Mouse (Mus musculus) lung, adult 2 months (tissue): ENCODE data around the gene Fbln1. TPM values are rescaled to one million over a fixed set of nuclear protein-coding genes. Genes with fewer than 3 reads are reported as not detected.

Source experiments
- DNase-seq: peaks from one replicate; pipeline ENCODE4 v3.0.0; 2022
- H3K4me1 ChIP-seq: fragments of 200-500 bp; 2 replicates; pipeline ENCODE4 v1.6.1; 2011; ENCODE audit warnings: low read length; ENCODE audit not compliant: control insufficient read depth, insufficient read depth
- H3K4me3 ChIP-seq: fragments of 200-500 bp; replicated peaks from 2 replicates; pipeline ENCODE3; 2011; ENCODE audit warnings: low read depth, mild to moderate bottlenecking, control low read depth, low read length; ENCODE audit errors: extremely low read depth
- CTCF ChIP-seq: fragments of 200-500 bp; IDR thresholded peaks from 2 replicates; pipeline ENCODE4 v1.5.1; 2011; ENCODE audit warnings: mild to moderate bottlenecking, low read length, control low read depth; ENCODE audit not compliant: insufficient read depth
- POLR2A ChIP-seq: fragments of 200-500 bp; IDR thresholded peaks from 2 replicates; pipeline ENCODE4 v1.6.1; 2011; ENCODE audit warnings: low read depth, mild to moderate bottlenecking, control low read depth, low read length, borderline replicate concordance; ENCODE audit errors: extremely low read depth
- WGBS: fragments of 180-500 bp; shearing (Covaris S2); methylation state at CpG from one replicate; pipeline ENCODE4 v1.1.7; 2018; 5-methylcytosine and 5-hydroxymethylcytosine counted together
- polyA plus RNA-seq: library from polyadenylated mRNA; depleted of rRNA; stranded (reverse); fragments of >200 nt; gene quantifications from 2 replicates; pipeline ENCODE4 v1.2.3, GENCODE M21; 2012; rRNA removed

Gene Fbln1
- polyA plus RNA-seq: 116 and 137 TPM in 2 replicates

- 3% methylated on average over 64 of the region's 64 CpGs for WGBS
- H3K4me3 ChIP-seq: peak within 1 kb of the TSS; percentile 21
- DNase-seq: peak; percentile 44
- TF ChIP-seq CTCF: no peak
- no peak for TF ChIP-seq POLR2A
- no peaks in the 10 kb centered on the region for H3K4me1 ChIP-seq
Observed at GRCm38 (mm10) chr15:85205792-85206702, at the start of gene Fbln1. Gene Fbln1, plus strand, starts transcription at chr15:85205949.

GRCm38 (mm10) chr15:85156198-85156597, 49.6 kb upstream of the Fbln1 start:
- no peak for DNase-seq
- 55% methylated on average over 4 of the region's 4 CpGs for whole genome bisulfite sequencing
- no peak overlapping the region for H3K4me3 ChIP-seq
- no peaks in the 10 kb centered on the region for H3K4me1 ChIP-seq
- no peak for TF ChIP-seq CTCF
- no peak for TF ChIP-seq POLR2A

DNA sequence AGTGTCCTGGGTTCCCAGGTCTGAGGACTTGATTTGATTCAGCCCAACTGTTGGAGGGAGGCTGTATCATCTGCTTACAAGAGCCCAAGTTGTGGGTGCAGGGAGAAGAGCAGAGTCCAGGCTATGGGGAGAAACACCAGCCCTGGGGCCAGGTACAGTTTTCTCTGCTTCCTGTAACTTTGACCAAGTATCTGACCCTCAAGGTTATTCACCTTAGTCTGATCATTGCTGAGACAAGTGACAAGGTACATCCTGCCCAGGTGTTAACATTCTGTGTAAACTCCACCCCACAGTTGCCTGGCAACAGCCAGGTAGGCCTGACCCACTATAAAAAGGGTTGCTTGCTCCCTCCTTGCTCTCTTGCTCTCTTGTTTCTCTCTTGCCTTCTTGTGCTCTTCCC, 44.3 kb upstream of the Fbln1 start:
- Histone ChIP-seq H3K4me3 (no peak overlapping the region), H3K4me1 (no peaks in the 10 kb centered on the region)
- DNase-seq: no peak
- TF ChIP-seq CTCF: no peak
- no peak for TF ChIP-seq POLR2A

GRCm38 (mm10) chr15:85162693-85163663, 42.8 kb upstream of the Fbln1 start:
- Histone ChIP-seq H3K4me1 (no peaks in the 10 kb centered on the region), H3K4me3 (no peak overlapping the region)
- DNase-seq: no peak
- 43% methylated on average over 21 of the region's 21 CpGs for WGBS
- TF ChIP-seq POLR2A: no peak
- TF ChIP-seq CTCF: no peak

GRCm38 (mm10) chr15:85166433-85166933, 39.3 kb upstream of the Fbln1 start:
- DNase-seq: no peak
- 48% methylated on average over 11 of the region's 11 CpGs for WGBS
- no peaks in the 10 kb centered on the region for H3K4me1 ChIP-seq
- H3K4me3 ChIP-seq: no peak overlapping the region
- TF ChIP-seq POLR2A (no peak), CTCF (no peak)

DNA sequence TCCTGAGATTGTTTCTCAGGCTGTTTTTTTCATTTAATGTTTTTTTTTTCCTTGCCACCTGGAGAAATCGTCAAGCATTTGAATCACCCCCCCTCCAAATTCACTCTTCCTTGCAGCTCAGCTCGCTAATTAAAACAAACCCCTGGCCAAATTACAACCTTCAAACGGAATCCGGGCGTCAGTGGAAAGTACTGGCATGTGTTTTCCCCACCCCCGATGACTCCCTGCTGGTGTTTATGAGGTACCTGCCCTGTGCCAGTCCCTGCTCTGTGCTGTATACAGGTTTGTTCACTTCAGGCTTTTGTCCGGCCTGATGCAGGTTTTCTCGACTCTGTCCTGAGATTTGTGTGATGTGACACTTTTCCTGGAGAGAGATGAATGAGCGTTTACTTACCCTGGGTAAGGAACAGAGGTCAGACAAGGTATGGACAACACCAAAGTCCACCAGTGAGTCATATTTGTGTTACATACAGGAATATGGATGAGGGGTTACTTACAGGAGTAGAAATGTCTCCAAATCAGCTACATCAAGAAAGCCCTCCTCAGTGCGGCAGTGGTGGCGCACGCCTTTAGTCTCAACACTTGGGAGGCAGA, 38.6 kb upstream of the Fbln1 start:
- H3K4me3 ChIP-seq: no peak overlapping the region
- no peak for DNase-seq
- H3K4me1 ChIP-seq: no peaks in the 10 kb centered on the region
- WGBS: 63% methylated on average over 12 of the region's 12 CpGs
- TF ChIP-seq CTCF (no peak), POLR2A (no peak)

DNA sequence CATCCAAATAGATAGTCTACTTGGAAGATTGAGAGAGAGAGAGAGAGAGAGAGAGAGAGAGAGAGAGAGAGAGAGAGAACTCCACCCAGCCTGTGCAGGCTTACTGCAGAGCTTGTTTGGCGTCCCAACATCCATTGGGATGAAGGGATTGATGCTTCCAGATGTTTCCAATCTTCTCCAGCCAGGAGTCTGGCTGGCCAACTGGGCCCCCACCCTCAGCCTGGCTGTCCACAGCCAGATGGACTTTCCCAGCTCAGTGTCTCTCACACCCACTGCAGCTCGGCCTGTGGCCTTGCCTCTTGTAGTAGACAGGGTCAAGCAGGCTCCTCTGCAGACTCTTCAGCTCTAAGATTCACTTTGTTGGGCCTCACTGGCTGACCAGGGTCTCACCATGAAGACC, 33.7 kb upstream of the Fbln1 start:
- peaks cover 3% of the 10 kb centered on the region for H3K4me1 ChIP-seq
- no peak overlapping the region for H3K4me3 ChIP-seq
- TF ChIP-seq POLR2A (no peak), CTCF (no peak)
- no peak for DNase-seq
- 55% methylated on average over 2 of the region's 2 CpGs for WGBS

GRCm38 (mm10) chr15:85173425-85173824, 32.3 kb upstream of the Fbln1 start:
- Histone ChIP-seq H3K4me3 (no peak overlapping the region), H3K4me1 (peaks cover 3% of the 10 kb centered on the region)
- WGBS: 77% methylated on average over 8 of the region's 8 CpGs
- no peak for DNase-seq
- TF ChIP-seq CTCF: no peak
- no peak for TF ChIP-seq POLR2A

DNA sequence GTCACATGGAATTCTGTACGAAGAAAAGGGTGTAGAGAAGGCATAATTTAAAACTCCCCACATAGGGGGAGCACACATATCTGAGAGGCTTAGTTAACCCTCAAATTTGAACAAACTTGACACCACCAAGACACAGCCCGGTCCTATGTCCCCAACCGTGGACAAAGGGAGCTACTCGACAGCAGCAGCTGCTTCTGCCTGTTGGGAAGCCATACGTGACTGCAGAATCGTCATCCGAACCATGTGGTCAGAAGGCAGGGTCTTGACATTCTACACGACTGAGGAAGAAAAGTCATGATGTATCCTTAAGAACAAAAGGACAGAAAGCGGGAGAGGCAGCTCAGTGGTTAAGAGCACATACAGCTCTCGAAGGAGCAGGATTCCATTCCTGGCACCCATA, 31.7 kb upstream of the Fbln1 start:
- WGBS: 77% methylated on average over 10 of the region's 10 CpGs
- TF ChIP-seq POLR2A (no peak), CTCF (no peak)
- no peak for DNase-seq
- H3K4me1 ChIP-seq: peaks cover 3% of the 10 kb centered on the region
- H3K4me3 ChIP-seq: no peak overlapping the region
